Mouse (Mus musculus): ENCODE measurements around the gene Fbf1.

Fbf1 gene

DNA sequence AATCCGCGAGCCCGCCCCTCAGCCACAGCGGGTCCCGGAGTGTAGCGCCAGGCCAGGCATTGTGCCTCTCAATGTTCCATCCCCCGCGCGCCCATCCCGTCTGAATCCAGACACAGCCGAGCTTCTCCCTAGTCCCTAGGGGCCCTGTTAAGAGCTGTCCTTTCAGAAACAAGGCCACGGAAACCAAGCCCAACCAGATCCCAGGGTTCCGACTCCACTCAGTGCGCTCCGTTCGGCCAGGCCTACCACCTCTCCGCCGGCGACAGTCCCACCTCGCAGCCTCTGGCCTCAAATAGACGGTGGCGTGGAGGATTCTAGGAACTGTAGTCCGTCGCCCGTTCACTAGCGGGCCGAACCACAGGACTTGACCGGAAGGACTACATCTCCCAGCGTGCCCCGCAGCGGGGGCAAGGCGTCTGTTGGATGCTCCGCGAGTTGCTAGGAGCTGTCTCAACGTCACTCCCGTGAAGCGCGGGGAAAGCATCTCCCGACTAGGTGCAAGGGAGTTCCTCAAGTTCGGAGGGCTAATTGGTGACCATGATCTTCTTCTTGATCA lies at the start of gene Fbf1:
Gene Fbf1, minus strand, starts transcription at position 283 of the 556 bp plus-strand sequence.
- DNase-seq (ENCODE audit: low spot score in 2 of 2), result peak; percentile 89 to 97

DNA sequence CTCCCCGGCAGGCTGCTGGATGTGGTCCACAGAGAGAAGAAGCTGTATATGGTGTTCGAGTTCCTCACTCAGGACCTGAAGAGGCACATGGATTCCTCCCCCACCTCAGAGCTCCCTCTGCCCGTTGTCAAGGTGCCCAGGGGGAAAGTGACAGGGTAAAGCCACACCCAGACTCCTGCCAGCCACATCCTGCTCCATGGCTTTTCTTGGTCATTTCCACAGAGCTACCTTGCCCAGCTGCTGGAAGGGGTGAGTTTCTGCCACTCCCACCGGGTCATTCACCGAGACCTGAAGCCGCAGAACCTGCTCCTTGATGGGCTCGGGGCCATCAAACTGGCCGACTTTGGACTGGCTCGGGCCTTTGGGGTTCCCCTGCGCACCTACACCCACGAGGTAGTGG lies 48.6 kb upstream of the Fbf1 start:
- no peak for DNase-seq (ENCODE audit: low spot score in 2 of 2)

DNA sequence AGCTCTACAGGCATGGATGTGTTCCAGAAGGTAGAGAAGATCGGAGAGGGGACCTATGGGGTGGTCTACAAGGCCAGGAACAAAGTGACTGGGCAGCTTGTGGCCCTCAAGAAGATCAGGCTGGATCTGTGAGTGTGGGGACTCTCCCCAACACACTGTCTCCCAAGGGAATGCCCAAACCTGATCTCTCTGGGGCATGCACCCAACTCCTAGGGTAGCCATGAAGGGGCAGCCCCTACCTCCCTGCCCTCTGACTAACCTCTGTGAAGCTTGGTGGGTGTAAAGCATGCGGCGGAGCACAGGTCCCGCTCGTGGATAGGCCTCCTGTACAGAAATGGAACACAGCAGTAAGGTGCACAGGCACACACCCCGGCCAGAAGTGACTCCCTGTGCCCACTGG lies 48.0 kb upstream of the Fbf1 start:
- DNase-seq (ENCODE audit: low spot score in 2 of 2), result no peak

DNA sequence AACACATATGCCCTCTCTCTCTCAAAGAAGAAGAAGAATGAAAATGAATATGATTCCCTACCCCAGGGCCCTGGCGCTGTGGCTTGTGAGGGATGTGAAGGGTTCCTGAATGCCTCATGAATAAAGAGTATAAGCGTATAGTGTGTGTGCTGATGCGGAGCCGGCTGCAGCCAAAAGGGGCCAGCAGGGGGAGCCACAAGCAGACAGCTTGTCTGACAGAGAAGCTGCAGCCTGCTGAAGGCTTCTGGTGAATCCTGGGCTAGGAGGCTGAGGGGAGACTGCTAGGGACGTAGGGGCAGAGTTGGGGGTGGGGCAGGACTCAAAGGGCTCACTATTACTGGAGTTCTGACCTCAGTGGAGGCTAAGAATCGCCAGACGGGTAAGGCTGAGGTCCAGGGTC lies 47.2 kb upstream of the Fbf1 start:
- no peak for DNase-seq (ENCODE audit: low spot score in 2 of 2)

DNA sequence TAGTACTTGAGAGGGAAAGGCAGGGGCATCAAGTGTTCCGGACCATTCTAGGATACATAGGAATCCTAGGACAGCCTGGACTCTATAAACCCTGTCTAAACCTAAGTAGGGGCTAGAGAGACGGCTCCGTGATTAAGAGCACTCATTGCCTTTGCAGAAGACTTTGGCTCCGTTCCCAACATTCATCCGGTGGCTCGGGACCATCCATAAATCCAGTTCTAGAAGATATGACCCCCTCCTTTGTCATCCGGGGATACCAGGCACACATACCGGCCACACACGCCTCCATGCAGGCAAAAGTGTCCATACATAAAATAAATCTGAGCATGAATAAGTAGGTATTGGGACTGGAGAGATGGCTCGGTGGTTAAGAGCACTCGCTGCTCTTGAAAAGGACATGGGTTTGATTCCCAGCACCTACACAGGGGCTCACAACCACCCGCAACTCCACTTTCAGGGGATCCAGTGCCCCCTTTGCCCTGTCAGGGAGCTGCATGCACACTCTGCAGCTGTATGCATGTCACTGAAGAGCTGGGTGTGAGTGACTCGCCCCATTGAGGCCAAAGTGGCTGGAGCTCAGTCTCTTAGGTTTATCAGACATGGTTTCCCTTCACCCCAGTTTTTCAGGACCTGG lies 46.0 kb upstream of the Fbf1 start:
- DNase-seq (ENCODE audit: low spot score in 2 of 2), result no peak

DNA sequence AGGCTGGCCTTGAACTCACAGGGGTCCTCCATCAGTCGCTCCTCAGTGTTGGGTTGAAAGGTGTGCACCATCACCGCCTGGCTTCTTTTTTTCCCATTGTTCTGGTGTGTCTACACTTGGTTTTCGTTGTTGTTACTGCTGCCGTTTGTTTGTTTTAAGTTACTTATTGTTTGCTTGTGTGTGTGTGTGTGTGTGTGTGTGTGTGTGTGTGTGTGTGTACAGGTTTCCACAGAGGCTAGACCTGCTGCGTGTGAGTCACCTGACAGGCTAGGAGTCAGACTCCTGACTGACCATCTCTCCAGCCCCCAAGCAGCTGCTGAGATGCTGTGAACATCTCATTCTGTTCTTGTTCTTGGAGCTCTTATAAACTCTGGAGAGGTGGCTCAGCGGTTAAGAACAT lies 44.9 kb upstream of the Fbf1 start:
- no peak for DNase-seq (ENCODE audit: low spot score in 2 of 2)

DNA sequence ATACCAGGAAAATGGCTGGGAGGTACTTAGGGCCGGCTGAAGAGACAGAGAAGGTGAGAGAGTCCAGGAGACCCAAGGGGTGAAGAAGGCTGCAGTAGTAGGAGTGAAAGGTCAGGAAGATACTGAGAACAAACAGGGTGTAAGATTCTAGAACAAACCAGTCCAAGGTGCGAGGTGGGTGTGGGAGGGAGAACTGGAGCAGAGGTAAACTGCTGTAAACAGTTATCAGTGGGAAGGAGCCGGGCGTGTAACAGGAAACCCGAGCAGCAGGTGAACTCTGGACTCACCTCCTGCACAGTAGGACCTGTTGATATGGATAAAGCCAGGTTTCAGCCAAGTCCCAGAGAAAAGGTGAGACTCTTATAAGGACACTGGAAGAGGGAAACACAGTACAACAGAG lies 42.7 kb upstream of the Fbf1 start:
- no peak for DNase-seq (ENCODE audit: low spot score in 2 of 2)

DNA sequence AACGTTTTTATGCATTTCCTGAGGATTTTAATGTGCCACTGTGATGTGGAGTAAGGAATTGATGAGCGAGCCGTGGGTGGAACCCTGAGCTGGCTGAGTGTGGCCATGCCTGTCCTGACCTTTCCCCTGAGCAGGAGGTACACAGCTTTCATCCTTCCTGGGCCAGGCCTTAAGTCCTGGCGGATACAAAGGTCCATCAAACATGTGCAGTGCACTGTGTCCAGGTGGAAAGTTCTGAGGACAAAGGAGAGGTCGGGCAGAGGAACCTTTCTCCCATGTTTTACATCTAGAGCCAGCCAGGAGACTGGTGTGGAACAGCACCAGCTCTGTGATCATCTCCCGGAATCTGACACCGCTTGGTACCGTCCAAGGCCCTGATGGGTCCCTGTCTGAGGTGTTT lies 41.3 kb upstream of the Fbf1 start:
- DNase-seq (ENCODE audit: low spot score in 2 of 2), result no peak

DNA sequence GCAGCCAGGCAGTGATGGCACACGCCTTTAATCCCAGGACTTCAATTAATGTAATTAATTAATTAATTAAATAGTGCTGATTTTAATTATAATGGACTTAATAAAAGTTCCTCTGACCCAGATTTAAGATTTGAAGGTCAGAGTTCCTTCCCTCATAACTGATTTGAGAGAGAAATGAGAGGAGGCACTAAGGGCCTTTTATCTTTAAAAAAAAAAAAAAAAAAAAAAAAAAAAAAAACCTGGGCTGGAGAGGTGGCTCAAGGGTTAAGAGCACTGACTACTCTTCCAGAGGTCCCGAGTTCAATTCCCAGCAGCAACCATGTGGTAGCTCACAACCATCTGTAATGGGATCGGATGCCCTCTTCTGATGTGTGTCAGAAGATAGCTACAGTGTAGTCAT lies 40.7 kb upstream of the Fbf1 start:
- DNase-seq (ENCODE audit: low spot score in 2 of 2), result no peak

DNA sequence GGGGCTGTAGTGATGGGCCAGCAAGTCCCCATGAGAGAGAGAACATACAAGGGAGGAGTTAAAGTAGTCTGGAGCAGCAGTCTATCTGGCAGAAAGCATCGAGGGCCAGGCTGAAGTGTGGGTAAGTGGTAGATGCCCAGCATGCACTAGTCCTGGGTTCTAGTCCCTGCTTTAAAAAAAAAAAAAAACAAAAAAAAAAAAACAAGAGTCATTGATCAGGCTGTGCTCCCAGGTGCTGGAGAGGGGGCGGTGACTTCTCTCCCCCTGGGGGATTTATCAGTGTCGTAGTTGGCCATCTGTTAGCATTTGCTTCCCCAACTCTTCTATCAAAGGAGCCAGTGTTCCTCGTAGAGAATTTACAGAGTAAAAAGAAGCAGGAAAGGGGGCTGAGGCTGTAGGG lies 38.7 kb upstream of the Fbf1 start:
- no peak for DNase-seq (ENCODE audit: low spot score in 2 of 2)

DNA sequence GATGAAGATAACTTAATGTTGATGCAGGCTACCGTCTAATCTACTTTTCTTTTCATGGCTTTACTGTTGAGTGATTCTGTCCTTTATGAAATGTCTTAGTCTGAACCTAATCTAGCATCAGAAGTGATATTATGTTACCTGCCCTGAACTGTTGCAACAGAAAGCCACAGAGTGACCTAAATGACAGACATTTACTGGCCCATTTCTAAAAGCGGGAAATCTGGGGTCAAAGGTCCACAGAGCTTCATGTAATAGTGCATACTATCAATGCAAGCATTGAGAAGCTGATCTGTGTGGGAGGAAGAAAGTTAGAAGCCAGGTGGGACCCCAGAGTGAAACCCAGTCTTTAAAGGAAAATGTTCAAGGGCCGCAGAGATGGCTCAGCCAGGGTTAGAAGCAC lies 35.2 kb upstream of the Fbf1 start:
- no peak for DNase-seq (ENCODE audit: low spot score in 2 of 2)

DNA sequence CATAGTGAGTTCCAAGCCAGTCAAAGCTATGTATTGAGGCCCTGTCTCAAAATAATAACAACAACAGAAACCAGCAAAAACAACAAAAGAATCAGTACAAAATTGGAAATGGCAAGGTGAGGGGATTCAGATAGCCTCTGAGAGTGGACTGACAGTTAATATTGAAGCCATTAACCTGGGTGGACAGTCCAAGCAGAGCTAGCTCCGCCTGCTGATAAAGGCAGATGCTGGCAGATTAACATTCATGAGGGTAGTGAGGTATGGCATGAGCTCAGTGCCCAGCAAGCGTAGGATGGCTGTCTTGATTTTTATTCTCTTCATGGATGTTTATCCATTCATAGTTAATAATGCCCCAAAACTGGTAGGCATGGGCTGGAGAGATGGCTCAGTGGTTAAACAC lies 33.2 kb upstream of the Fbf1 start:
- no peak for DNase-seq (ENCODE audit: low spot score in 2 of 2)

DNA sequence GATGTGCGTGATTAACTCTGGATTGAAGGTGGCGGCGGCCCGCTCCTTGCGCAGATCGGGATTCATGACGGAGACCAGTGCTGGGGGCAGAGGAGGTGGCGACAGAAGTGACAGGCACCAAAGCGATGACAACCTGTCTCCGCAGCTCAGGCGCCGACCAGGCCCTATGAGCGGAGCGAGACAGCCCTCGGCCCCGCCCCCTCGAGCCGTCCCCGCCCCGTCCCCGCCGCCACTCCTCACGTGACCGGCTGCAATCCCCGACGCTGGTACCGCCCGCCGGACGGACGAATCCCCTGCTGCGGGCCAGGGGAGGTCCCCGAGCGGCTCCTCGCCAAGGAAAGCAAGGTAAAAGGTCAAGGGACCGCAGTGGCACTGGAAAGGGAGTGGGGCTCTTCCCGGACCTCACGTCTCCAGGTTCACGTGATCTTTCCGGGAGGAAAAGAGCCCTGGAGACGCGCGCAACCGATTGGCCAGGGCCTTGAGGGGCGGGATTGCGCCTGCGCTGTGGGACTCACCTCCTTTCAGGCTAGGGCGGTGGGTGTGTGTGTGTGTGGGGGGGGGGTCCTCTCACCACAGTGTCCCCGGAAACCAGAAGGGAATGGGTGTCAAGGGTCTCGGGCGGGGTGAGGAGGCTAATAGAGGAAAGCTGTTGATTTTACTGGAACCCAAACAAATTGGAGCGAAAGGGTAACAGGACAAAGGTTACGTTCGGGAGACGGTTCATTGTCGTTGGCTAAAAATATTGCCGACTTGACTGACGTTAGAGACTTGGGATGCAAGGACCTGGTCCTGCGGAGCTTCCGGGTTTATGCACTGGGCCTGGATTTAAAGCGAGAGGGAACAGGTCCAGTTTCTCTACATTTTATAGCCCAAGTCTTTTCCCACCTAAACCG lies 30.9 kb upstream of the Fbf1 start, which contains the start of the genes Ten1 and Acox1:
Gene Ten1, plus strand, starts transcription at position 217 of the 893 bp plus-strand sequence.
Gene Acox1, minus strand, starts transcription at position 407 of the 893 bp plus-strand sequence.
- DNase-seq (ENCODE audit: low spot score in 2 of 2), result peak; percentile 87 to 94

DNA sequence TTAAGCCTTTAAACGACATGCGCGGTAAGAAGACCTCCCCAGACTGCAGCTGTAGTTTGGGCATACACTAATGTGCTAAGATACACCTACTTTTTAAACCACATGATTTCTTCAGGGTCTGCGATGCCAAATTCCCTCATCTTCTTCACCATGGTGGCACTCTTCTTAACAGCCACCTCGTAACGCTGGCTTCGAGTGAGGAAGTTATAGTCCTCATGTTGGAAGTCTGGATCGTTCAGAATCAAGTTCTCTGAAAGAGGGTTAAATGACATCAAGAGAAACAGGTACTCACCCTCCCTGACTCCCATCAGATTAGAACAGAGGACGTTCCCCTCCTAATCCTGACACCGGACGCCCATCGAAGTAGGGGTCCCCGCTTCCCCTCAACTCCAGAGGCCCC lies 30.2 kb upstream of the Fbf1 start:
- DNase-seq (ENCODE audit: low spot score in 2 of 2), result peak in 1 of 2 experiments; percentile 15

DNA sequence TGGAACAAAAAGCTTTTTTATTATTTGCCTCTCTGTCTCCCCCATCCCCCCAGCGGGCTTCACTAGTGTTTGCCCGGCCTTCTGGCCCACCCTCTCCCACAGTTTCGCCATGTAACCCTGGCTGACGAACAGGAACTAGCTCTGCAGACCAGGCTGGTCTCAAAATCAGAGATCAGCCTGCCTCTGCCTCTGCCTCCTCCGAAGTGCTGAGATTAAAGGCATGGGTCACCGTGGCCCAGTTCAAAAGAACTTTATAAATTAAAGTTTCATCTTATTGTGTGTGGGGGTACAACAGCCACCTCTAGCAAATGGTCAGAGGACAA lies 29.6 kb upstream of the Fbf1 start:
- no peak for DNase-seq (ENCODE audit: low spot score in 2 of 2)

DNA sequence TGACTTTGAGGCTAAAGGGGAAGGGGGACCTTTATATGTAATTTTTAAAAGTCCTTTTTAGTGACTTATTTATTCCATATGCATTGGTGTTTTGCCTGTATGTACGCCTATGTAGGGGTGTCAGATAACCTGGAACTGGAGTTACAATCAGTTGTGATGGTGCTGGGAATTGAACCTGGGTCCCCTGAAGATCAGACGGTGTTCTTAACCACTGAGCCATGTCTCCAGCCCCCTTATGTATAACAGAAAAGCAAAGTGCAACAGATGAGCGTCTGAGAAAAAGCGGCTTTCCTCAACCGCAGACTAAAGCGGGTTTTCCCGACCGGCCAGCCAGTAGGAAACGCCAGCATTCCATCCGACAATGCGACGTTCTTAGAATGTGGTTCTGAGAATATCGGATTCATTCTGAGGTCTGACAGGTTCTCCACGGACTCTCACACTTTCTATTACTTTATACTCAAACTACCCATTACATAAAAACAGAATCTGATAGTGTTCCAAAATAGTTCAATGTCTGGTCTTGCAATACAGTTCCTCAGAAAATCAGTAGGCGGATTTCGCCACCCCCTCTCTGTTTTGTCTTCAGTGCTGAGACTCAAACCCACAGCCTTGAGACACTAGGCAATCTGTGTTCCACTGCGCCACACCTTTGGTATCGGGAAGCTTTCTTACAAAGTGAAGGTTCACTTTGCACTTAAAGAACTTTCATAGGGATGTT lies 29.1 kb upstream of the Fbf1 start:
- no peak for DNase-seq (ENCODE audit: low spot score in 2 of 2)

DNA sequence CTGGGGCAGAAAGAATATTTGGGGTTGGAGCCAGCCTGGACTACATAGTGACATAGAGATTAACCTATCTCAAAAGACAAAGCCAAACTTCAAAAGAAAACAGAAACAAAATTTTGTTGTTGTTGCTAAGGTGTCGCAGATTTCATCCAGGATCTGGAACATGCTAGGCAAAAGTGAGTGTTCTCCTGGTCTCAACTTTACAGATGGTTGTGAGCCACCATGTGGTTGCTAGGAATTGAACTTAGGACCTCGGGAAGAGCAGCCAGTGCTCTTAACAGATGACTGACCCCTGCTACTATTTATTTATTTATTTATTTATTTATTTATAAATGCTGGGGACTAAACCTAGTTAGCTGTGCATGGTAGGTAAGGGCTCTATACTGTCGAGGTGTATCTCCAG lies 28.4 kb upstream of the Fbf1 start:
- DNase-seq (ENCODE audit: low spot score in 2 of 2), result no peak

DNA sequence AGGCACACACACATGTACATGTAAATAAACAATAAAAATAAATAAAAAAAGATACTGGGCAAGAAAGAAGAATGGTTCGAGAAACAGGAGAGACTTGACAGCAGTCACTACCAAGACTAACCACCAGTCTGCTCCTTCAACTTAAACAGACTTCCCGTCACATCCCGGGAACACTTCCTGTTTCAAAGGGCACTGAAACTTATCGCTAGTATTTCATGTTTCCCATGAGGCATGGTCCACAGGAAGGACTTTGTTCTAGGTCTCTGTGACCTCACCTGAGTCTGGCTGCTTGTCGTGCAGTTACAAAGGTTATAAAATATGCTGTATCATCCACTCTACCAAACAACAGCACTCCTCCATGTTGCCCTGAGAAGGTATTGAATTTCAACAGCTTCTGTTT lies 27.3 kb upstream of the Fbf1 start:
- DNase-seq (ENCODE audit: low spot score in 2 of 2), result no peak

DNA sequence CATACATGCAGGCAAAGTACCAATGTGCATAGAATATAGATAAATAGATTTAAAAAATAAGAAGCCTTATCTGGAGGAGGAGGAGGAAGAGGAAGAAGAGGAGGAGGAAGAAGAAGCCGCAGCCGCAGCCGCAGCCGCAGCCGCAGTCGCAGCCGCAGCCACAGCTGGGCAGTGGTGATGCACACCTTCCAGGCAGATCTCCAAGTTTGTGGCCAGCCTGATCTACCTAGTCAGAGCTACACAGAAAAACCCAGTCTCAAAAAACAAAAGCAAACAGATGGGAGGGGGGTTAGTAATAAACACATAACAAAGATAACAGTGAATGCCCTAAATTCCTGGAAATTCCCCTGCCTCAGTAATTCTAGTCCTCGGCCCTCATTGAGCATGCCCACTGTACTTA lies 26.7 kb upstream of the Fbf1 start:
- no peak for DNase-seq (ENCODE audit: low spot score in 2 of 2)

DNA sequence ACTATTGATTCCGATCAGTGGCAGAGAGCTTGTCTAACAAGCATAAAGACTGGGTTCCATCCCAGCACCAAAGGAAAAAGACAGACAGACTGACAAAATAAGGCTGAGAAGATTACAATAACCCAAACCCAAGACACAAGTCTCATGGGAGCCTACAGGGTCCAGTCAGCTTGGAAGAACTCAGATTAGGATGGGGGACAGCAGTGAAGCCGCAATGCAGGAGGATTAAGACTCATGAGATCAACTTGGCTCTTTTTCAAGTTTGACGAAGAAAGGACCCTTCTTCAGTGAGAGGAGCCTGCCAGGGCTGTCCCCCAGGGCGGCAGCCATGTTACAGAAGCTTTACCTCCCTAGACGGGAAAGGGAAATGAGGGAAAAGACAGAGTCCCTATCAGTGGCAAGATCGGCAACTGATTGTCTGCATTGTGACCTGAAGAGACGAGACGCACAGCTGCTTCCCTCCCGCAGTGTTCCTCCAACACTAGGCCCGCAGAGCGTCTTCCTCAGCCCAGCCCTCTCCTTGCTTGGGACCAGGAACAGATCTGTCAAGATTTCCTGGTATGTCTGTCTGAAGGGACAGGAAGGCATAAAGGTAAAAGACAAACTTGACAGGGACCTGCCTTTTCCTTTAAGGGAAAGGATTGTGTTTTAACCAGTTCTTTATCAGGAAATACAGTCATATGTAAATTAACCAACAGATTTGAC lies 19.4 kb upstream of the Fbf1 start:
- DNase-seq (ENCODE audit: low spot score in 2 of 2), result no peak

DNA sequence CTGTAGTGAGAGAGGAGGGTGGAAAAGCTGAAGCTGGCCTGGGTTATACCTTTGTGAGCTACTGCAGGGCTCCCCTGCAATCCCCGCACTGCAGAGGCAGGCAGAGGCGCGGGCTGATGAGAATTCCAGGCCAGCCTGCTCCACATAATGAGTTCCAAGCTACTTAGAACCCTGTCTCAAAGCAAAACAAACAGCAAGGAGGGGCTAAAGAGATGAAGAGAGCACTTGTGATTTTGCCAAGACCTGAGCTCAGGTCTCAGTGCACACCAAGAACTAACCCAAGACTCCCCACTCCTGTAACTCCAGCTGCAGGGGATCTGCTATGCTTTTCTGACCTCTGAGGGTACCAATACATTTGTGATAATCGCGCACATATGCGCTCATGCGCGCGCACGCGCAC lies 18.4 kb upstream of the Fbf1 start:
- DNase-seq (ENCODE audit: low spot score in 2 of 2), result no peak

DNA sequence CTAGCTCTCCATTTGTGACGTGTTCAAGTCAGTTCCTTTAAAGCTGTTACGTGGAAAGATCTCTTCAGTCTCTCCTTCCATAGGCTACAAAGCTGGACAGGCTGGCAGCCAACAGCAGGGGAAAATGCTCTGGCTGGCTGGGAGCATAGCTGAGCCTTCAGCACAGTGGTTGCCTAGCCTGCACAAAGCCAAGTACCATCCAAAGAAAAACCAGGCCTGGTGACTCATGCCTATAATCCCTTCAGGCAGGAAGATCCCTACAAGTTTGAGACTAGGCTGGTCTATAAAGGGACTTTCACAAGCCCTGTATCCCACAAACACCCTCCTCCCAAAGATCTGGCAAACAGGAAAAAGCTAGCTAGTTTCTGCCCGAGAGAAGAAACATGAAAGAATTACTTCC lies 17.9 kb upstream of the Fbf1 start:
- DNase-seq (ENCODE audit: low spot score in 2 of 2), result peak in 1 of 2 experiments; percentile 28

All from left cerebral cortex, adult 9 months (tissue).